Mouse (Mus musculus) bone marrow macrophage, adult 2 months (primary cell): ENCODE results near the gene Anks1b.

Experiments
- CTCF ChIP-seq: IDR thresholded peaks from 2 replicates; pipeline ENCODE4 v1.5.1; 2012; ENCODE audit warnings: low read depth, mild to moderate bottlenecking, low read length, moderate library complexity
- POLR2A ChIP-seq: IDR thresholded peaks from 2 replicates; pipeline ENCODE4 v1.6.1; 2012; ENCODE audit warnings: mild to moderate bottlenecking, low read depth, low read length, borderline replicate concordance

- no peak for TF ChIP-seq POLR2A
- no peak for TF ChIP-seq CTCF
Measured at GRCm38 (mm10) chr10:90494981-90495516, 621.7 kb downstream of the Anks1b start.
